Mouse (Mus musculus) cerebellum, postnatal 10 days (tissue): ENCODE data around the gene Klhl34.

ENCODE experiments used
- DNase-seq, 2 experiments: peaks; one replicate each; pipeline ENCODE4 v3.0.0; 2021; ENCODE audit warnings: mixed read lengths in 2 of 2

The Klhl34 gene

DNA sequence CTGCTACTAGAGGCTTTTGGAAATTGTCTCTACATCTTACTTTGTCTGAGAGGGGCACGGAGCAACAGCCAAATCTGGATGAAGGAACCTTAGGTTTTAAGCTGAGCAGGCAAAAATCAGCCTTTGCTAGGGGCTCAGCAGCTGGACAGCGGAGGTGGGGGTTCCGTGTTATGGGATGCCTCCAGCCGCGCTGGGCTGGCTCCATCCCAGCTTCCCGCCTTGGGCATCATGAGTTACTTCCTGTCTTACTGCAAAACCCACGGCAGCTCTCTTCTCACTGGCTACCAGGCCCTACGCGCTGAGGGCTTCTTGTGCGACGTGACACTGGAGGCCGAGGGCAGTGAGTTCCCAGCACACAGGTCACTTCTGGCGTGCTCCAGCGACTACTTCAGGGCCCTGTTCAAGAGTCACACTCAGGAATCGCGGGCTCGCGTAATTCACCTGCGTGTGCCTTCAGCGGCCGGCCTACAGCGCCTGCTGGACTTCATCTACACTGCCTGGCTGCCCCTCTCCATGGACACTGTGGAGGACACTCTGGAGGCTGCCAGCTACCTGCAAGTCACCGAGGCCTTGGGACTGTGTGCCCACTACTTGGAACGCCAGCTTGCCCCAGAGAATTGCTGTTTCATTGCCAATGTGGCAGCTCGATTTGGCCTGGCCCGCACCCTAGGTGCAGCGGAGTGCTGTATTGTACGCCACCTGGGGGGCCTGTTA lies at the start of gene Klhl34:
Klhl34 (plus strand) TSS at position 229 of the 714 bp plus-strand sequence.
- peak; percentile 46 to 52 for DNase-seq

DNA sequence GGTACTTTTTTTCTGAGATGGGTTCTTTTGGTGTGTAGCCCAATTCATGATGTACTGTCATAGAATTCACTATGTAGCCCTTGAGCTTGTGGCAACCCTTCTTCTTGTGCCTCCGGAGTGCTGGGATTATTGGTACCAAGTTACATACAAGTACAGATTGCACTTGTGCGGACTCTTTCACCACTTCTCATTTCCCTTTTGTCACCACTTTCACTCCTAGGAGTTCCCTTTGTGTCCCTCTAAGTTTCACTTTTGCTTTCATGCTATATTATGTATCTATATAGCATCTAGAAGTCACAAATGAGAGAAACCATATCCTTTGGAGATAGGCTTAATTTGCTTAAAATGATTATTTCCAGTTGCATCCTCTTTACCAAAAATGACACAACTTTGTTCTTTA lies 16.6 kb upstream of the Klhl34 start:
- DNase-seq, result no peak

GRCm38 (mm10) chrX:157809721-157810120 lies 8.5 kb upstream of the Klhl34 start:
- no peak for DNase-seq

DNA sequence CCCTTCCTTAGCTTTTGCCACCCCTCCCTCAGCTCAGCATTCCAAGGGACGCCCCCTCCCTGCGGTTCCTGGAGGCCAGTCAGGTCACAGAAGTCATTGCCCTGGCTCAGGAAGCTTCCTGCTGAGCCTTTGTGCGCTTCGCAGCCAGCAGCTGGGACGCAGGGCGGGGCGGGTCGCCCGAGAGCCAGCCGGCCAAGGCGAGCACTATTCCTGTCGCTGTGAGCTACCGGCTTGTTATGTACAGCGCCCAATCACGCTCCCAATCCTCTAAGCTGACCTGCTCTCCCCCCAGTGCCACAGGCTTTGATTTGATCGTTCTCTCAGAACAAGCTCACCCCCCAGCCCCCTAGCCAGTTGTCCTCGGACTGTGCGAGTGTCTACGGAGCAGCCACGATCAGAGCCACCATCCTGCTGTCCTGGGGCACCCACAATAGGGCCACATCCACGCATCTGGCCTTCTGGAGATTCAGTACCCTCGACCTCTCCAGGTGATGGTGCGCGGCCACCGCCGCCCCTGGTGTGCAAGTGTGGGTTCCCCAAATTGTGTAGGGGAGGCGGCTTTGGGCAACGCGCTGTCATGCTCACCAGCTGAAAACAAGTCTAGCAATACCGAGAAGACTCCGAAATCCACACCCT lies 546 bp upstream of the Klhl34 start:
- DNase-seq, result peak; percentile 56 to 66

DNA sequence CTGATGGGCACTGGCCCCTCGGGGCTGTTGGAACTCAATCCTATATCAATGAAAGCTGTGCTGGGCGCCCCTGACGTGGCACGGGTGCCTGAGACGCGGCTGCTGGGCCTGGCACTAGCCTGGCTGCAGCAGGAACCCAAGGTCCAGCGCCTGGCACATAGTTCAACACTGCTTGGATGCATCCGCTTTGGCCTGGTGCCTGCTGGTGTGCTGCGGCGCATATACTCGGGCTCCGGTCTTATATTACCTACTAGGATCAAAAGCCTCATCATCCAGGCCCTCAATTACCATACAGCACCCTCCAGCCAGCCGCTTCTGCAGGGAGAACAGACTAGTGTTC lies 656 bp downstream of the Klhl34 start:
- peak; percentile 57 to 65 for DNase-seq

- no peak for DNase-seq
Observed at GRCm38 (mm10) chrX:157829983-157830382, 11.7 kb downstream of the Klhl34 start.
